Mouse (Mus musculus): Measurements from ENCODE around the gene P2ry14. TPM values are rescaled to one million over a fixed set of nuclear protein-coding genes. Genes with fewer than 3 reads are reported as not detected.

The P2ry14 gene
- total and polyA plus RNA-seq, 3 experiments: 0.08 to 0.13 TPM; not detected in 1

DNA sequence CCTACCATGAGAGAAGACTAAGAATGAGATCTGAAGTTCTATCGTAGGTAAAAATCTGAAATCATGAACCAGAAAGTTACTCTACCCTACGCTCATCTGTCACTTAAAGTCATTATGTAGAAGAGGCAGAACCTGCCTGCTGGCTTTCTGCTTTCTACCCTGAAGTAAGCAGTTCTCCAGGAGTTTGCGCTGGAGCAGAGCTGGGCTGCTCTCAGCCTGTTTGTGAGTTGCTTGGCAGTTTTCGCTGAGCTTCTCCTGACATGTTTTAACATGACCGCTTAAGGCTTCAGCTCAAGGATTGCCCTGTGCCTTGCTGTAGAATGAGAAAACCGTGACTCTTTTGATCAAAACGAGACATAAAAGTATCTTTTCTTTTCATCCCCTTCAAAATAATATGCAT, 40.7 kb upstream of the P2ry14 start:
- no peaks in the 10 kb centered on the region for H3K9me3 ChIP-seq (replicated peaks; ENCODE audit: insufficient read depth, low read length)
- H3K36me3 ChIP-seq (ENCODE audit: control insufficient read depth in 1 of 2, insufficient read depth in 2 of 2, low read length in 2 of 2): no peaks in the 10 kb centered on the region
- no peaks in the 10 kb centered on the region for H3K4me1 ChIP-seq (ENCODE audit: control insufficient read depth in 1 of 2, insufficient read depth in 2 of 2, low read length in 2 of 2)
- H3K4me3 ChIP-seq (ENCODE audit: control insufficient read depth in 1 of 2, insufficient read depth in 1 of 2, low read depth in 2 of 2, low read length in 2 of 2): no peak overlapping the region
- DNase-seq (ENCODE audit: low read depth, low spot score): no peak
- TF ChIP-seq RAD21 (IDR thresholded peaks at IDR 0.05; ENCODE audit: low read depth, low read length) (no peak), CHD1 (IDR thresholded peaks at IDR 0.05; ENCODE audit: low read depth, low read length) (no peak), GATA1 (IDR thresholded peaks at IDR 0.05; ENCODE audit: low read depth, low read length) (no peak), TAL1 (IDR thresholded peaks at IDR 0.05; ENCODE audit: low read length) (no peak), ZNF384 (IDR thresholded peaks at IDR 0.05; ENCODE audit: low read depth, low read length) (no peak), CHD2 (IDR thresholded peaks at IDR 0.05; ENCODE audit: low read length) (no peak), RCOR1 (IDR thresholded peaks at IDR 0.05; ENCODE audit: low read depth, low read length) (no peak), JUND (IDR thresholded peaks at IDR 0.05; ENCODE audit: low read depth, low read length) (no peak), USF1 (IDR thresholded peaks at IDR 0.05; ENCODE audit: low read depth, low read length) (no peak), ELF1 (IDR thresholded peaks at IDR 0.05; ENCODE audit: low read depth, low read length) (no peak)
- H3K9ac ChIP-seq (ENCODE audit: control insufficient read depth, low read depth, low read length, poor library complexity, severe bottlenecking): no peak overlapping the region
- no peaks in the 10 kb centered on the region for H3K79me2 ChIP-seq (ENCODE audit: control insufficient read depth, insufficient read depth, low read length, poor library complexity)
- H3K27me3 ChIP-seq (ENCODE audit: control insufficient read depth in 1 of 2, insufficient read depth in 2 of 2, low read length in 2 of 2): peaks cover 4 to 9% of the 10 kb centered on the region in 2 experiments
- H3K27ac ChIP-seq (ENCODE audit: control insufficient read depth, low read depth, low read length): no peak overlapping the region

DNA sequence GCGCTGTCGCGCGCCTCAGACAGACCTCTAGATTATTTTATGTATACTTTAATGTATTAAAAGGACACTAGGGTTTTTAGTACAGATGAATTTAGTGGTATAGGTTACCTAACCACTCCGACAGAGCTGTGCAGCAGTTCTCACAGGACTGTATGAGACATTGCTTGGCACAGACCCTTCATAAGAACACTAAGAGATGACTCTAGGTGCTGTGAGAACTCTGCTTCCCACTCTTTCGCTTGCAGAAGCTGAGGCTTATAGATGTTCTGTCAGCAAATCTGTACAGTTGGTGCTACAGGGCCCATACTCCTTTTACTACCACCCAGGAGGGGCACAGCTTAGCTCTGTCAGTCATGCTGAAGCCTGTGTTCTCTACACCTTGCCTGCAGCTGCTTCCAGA, 38.3 kb upstream of the P2ry14 start:
- Histone ChIP-seq H3K4me3 (ENCODE audit: control insufficient read depth in 1 of 2, insufficient read depth in 1 of 2, low read depth in 2 of 2, low read length in 2 of 2) (no peak overlapping the region), H3K9me3 (replicated peaks; ENCODE audit: insufficient read depth, low read length) (no peaks in the 10 kb centered on the region), H3K27me3 (ENCODE audit: control insufficient read depth in 1 of 2, insufficient read depth in 2 of 2, low read length in 2 of 2) (peaks cover 4 to 11% of the 10 kb centered on the region in 2 experiments), H3K9ac (ENCODE audit: control insufficient read depth, low read depth, low read length, poor library complexity, severe bottlenecking) (no peak overlapping the region), H3K4me1 (ENCODE audit: control insufficient read depth in 1 of 2, insufficient read depth in 2 of 2, low read length in 2 of 2) (no peaks in the 10 kb centered on the region), H3K27ac (ENCODE audit: control insufficient read depth, low read depth, low read length) (no peak overlapping the region), H3K36me3 (ENCODE audit: control insufficient read depth in 1 of 2, insufficient read depth in 2 of 2, low read length in 2 of 2) (no peaks in the 10 kb centered on the region), H3K79me2 (ENCODE audit: control insufficient read depth, insufficient read depth, low read length, poor library complexity) (no peaks in the 10 kb centered on the region)
- no peak for DNase-seq (ENCODE audit: low read depth, low spot score)
- TF ChIP-seq MAX (IDR thresholded peaks at IDR 0.05; ENCODE audit: low read length) (no peak), EP300 (IDR thresholded peaks at IDR 0.05; ENCODE audit: low read depth in 1 of 2, low read length in 2 of 2) (no peak), GABPA (IDR thresholded peaks at IDR 0.05; ENCODE audit: low read depth, low read length) (no peak), SIN3A (IDR thresholded peaks at IDR 0.05; ENCODE audit: low read length) (no peak), ZC3H11A (IDR thresholded peaks at IDR 0.05; ENCODE audit: low read depth, low read length) (no peak), MEF2A (IDR thresholded peaks at IDR 0.05; ENCODE audit: extremely low read depth, insufficient replicate concordance, low read depth, low read length, poor library complexity, severe bottlenecking) (no peak), NELFE (IDR thresholded peaks at IDR 0.05; ENCODE audit: low read depth, low read length) (no peak), ZNF384 (IDR thresholded peaks at IDR 0.05; ENCODE audit: low read depth, low read length) (no peak), RAD21 (IDR thresholded peaks at IDR 0.05; ENCODE audit: low read depth, low read length) (no peak)
